Mouse (Mus musculus) frontal cortex, postnatal 14 days (tissue): Measurements from ENCODE around the gene Oxct2b.
A peak's percentile ranks its signal among the peaks of the same experiment; 100 is the strongest.
"Not testable (repeated sequence)": the region's sequence is repeated elsewhere in the genome, so short reads cannot be mapped to it uniquely, and the experiment has no call there.

Experiments used
- DNase-seq, 2 experiments: peaks; one replicate each; pipeline ENCODE4 v3.0.0; 2022; ENCODE audit warnings: low spot score in 2 of 2

Oxct2b gene

DNA sequence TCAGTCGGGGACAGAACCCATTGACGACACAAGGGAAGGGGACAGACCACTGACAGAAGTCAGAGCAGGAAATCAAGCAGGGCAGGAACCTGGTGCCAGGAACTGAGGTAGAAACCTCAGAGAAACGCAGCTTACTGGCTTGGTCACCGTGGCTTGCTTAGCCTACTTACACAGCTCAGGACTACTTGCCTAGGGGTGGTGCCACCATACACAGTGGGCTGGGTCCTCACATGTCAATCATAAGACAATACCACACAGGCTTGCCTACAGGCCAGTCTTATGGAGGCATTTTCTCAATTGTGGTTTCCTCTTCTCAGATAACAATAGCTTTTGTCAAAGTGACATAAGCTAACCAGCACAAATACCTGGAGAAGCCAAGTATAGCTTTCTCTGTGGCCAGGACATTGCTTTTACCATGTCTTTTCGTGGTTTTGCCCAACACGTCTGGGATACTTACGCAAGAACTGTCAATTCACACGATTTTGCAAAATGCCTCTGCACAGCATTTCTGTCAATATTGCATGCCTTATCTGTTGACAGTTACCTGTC, 3.8 kb upstream of the Oxct2b start:
- DNase-seq = no peak

GRCm38 (mm10) chr4:123114651-123115050, 1.4 kb upstream of the Oxct2b start:
- not testable (repeated sequence) for DNase-seq

DNA sequence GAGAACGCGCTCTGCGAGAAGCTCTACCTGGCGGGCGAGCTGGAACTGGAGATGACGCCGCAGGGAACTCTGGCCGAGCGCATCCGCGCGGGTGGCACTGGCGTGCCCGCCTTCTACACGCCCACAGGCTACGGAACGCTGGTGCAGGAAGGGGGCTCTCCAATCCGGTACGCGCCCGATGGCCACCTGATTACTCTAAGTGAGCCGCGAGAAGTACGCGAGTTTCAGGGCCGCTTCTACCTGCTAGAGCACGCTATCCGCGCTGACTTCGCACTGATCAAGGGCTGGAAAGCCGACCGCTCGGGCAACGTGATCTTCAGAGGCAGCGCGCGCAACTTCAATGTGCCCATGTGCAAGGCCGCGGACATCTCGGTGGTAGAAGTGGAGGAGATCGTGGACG, 574 bp downstream of the Oxct2b start:
- not testable (repeated sequence) for DNase-seq

- no peak for DNase-seq
These were observed 5.2 kb downstream of the Oxct2b start for GRCm38 (mm10) chr4:123121286-123121685.

DNA sequence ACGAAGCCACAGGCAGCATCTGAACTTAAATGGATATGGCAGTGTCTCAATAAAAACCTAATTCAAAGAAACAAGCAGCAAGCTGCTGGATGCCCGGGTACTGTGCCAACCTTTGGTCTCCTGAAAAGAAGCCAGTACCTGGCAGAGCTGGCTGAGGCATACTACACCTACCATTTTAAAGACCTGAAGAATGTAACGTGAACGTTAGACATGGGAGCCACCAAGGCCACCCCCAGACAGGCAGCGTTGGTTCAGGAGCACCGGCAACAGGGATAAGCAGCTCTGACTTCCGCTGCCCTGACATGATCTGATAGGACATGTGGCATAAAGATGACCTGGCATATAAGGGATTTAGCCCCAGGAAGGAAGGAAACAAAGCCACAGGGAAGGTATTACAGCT, 10.6 kb downstream of the Oxct2b start:
- no peak for DNase-seq

GRCm38 (mm10) chr4:123127051-123127450, 11.0 kb downstream of the Oxct2b start:
- no peak for DNase-seq

DNA sequence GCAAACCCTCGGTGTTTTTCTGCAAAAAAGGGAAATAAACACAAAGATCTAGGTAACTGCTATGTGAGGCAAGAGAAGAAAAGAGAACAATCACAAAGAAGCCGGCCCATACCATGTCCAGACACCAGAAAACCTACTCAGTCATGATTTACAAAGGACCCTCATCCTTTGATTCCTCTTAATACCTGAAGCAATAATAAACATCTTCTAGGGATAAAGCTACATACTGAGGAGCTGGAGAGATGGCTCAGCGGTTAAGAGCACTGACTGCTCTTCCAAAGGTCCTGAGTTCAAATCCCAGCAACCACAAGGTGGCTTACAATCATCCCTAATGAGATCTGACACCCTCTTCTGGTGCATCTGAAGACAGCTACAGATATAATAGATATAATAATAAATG, 21.5 kb downstream of the Oxct2b start:
- DNase-seq = no peak

- DNase-seq = peak; percentile 37 to 44
These were observed 23.6 kb downstream of the Oxct2b start, which contains the start of gene Ppie for GRCm38 (mm10) chr4:123139513-123140154. TSS of gene Ppie (minus strand) at chr4:123139951.

GRCm38 (mm10) chr4:123147446-123148150, 31.5 kb downstream of the Oxct2b start:
- peak in 1 of 2 experiments; percentile 17 for DNase-seq

- no peak for DNase-seq
These were observed 35.9 kb downstream of the Oxct2b start for GRCm38 (mm10) chr4:123152003-123152402.

DNA sequence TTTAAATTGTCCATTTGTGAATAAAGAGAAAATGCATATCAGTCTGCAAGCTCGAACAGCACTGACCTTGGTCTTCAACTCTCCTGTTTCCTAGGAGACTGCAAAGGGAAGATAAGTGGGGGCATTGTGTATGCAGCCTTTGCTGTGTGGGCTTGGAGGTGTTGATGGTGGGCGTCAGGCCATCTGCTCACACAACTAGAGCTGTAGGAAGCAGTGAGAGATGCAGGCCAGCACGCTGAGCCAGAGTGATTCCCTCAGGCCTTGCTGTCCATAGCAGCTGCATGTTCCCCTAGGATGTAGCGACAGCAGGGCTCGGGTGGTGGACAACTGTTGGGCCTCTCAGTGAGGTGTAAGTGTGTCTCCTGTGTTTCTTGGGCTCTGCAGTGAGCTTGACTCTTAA, 36.9 kb downstream of the Oxct2b start:
- peak; percentile 52 to 68 for DNase-seq

DNA sequence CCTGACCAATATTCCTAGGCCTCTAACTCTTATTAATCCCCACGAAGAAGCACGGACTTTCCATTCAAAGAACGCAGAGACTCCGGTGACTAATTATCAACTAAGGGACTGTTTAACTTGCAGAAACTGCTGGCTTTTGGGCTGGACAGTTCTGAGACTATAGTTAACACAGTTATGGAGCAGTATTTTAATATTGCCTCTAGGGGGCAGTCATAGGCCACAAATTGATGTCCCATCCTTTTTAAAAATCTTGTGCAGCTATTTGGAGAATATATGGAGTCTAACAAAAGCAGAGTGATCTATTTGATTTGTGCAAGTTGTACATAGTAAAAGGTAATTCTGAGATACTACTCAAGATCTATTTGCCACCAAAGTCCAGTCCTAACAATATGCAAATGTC, 38.9 kb downstream of the Oxct2b start:
- no peak for DNase-seq

- no peak for DNase-seq
These were observed 39.4 kb downstream of the Oxct2b start for GRCm38 (mm10) chr4:123155427-123155826.

DNA sequence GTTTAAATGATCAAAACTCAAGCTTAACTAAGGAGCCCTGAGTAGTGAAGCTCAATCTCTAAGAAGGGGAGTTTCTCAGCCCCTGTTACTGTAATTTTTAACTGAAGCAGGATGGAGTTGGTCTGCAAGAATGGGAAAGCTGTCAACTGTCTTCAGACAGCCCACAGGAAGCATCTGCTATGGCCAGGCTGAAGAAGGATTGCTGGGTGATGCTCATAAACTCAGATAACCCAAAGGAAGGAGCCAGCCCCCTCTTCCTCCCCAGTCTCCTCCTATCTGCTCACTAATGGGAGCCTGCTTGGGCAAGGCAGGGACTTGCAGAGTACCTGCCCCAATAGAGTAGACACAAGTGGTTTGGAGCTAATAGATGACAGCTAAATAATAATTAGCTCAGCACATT, 39.8 kb downstream of the Oxct2b start:
- DNase-seq = no peak

- no peak for DNase-seq
These were observed 44.5 kb downstream of the Oxct2b start for GRCm38 (mm10) chr4:123160571-123160970.

DNA sequence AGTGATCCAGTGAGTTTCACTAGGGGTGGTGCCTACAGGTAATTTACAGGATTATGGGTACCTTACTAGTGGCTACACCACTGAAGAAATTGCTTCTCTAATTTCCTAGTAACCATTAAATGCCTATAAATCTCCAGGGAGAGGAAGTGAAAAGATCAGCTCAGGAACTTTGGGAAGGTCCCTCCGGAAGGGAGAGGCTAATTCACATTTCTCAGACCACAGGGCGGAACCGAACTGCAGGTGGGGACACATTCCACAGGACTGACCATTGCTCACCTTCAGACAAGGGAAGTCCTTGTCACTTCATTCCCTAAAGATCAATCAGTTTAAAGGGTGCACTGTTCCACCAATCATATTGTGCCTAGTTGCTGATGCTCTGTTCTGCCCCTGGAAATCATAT, 45.2 kb downstream of the Oxct2b start:
- DNase-seq = not testable (repeated sequence)

GRCm38 (mm10) chr4:123162305-123162917, 46.3 kb downstream of the Oxct2b start:
- no peak for DNase-seq

GRCm38 (mm10) chr4:123164157-123164556, 48.1 kb downstream of the Oxct2b start:
- DNase-seq = peak in 1 of 2 experiments; percentile 15
